Mouse (Mus musculus): ENCODE data around the gene Brsk1.

Brsk1 gene

DNA sequence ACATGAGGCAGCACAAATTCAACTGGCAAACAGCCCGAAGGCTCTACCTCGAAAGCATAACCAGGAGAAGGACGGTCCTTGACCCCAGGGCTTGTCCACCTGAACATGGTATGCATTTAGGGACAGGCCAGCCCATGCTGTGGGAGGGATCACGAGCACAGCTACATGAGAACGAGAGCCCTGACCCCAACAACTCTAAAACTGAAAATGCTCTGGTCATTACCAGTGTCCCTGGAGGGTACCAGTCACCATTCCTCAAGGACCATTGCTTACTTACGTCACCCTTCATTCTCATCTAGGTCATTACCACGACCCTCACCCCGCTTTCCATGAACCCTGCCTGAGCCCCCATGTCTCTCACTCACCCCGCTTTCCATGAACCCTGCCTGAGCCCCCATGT, 21.2 kb upstream of the Brsk1 start:
- no peak for DNase-seq (ENCODE audit: low spot score)

GRCm38 (mm10) chr7:4670655-4671255, 19.6 kb upstream of the Brsk1 start:
- DNase-seq (ENCODE audit: low spot score), result no peak

DNA sequence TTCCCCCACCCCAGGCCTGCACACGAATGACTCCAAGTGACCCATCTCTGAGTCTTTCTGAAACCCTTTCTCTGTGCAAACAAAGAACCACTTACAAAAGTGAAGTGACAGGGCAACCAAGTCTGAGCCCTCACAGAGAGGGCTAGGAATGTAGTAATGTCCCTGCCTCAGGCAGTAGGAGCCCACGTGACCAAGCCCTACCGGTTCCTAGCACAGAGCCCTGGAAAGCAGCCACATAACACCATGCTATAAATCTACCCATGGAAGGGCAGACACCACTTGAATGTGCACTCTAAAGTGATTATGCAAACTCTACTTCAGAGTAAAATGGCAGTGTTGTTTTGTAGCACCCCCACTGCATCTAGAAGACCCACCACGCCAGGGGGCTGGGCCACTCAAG, 18.4 kb upstream of the Brsk1 start:
- DNase-seq (ENCODE audit: low spot score), result no peak

- no peak for DNase-seq (ENCODE audit: low spot score)
These were observed 16.2 kb upstream of the Brsk1 start for GRCm38 (mm10) chr7:4674114-4674731.

GRCm38 (mm10) chr7:4675200-4675599, 15.2 kb upstream of the Brsk1 start:
- DNase-seq (ENCODE audit: low spot score), result no peak

DNA sequence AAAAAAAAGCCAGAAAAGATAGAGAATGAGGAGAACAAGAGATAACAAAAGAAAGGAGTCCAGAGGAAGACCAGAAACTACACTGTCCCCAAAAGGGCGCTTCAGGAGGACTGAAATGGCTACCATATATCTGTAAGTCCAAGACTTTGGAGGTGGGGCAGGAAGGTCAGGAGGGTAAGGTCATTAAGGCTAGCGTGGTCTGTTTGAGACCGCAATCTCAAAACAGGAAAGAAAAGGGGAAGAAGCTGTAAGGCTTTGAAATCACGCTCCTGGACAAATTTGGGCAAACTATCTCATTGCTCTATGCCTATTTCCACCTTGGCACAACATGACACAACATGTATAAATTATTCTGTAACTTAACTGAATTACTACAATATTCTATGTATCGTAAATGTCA, 7.1 kb upstream of the Brsk1 start:
- DNase-seq (ENCODE audit: low spot score), result no peak

GRCm38 (mm10) chr7:4684203-4684602, 6.2 kb upstream of the Brsk1 start:
- DNase-seq (ENCODE audit: low spot score), result no peak

DNA sequence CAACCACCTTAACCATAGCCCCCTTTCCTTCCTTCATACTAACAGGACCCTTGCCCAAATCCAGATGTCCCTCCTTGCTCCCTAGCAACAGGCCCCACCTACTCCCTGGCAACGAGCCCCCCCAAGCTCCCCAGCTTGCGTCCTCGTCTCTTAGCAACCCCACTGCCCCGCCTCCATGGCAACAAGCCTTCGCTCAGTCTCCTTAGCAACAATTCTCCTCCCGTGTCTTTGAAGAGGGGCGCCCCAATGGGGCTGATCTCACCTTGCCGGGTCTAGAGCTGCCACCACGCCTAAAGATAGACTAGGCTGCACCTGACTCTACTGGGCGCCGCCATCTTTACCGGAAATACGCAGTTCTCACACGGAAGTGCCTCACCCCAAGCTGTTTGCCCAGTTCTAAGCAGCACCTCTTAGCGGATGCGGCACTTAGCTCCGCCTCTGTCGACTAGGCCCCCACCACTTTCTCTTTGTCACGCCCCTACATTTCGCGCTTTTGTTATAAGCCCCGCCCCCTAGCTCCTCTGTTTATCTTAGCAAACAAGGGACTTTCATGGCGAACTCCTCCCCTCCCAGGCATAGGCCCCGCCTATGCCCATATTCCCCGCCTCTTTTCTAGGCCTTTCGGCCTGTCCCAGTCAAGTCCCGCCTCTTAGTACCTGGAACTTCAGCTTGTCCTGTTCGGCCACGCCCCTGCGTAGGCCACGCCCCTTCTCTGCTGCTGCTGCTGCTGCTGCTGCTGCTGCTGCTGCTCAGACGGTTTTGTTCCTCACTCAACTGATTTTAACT, 5.6 kb upstream of the Brsk1 start, which contains the start of gene Hspbp1:
Gene Hspbp1, minus strand, starts transcription at position 437 of the 786 bp plus-strand sequence.
- DNase-seq (ENCODE audit: low spot score), result peak; percentile 87

- no peak for DNase-seq (ENCODE audit: low spot score)
These were observed 698 bp downstream of the Brsk1 start for GRCm38 (mm10) chr7:4690951-4691653.

- no peak for DNase-seq (ENCODE audit: low spot score)
These were observed 2.6 kb downstream of the Brsk1 start for GRCm38 (mm10) chr7:4693004-4693403.

- DNase-seq (ENCODE audit: low spot score), result no peak
These were observed 11.9 kb downstream of the Brsk1 start for GRCm38 (mm10) chr7:4702334-4702733.

DNA sequence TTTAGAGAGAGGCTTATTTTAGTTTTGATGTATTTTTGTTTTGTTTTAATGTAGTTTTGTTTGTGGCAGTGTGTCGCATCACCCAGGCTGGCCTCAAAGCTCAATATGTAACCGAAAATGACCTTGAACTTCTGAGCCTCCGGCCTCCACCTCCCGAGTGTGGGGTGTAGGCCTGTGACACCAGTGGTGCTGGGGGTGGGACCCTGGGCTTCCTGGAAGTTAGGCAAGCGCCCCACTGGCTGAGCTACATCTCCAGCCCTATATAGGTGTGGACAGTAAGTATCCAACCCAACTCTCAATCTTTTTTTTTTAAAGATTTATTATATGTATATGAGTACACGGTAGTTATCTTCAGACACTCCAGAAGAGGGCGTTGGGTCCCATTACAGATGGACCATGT, 12.8 kb downstream of the Brsk1 start:
- no peak for DNase-seq (ENCODE audit: low spot score)

DNA sequence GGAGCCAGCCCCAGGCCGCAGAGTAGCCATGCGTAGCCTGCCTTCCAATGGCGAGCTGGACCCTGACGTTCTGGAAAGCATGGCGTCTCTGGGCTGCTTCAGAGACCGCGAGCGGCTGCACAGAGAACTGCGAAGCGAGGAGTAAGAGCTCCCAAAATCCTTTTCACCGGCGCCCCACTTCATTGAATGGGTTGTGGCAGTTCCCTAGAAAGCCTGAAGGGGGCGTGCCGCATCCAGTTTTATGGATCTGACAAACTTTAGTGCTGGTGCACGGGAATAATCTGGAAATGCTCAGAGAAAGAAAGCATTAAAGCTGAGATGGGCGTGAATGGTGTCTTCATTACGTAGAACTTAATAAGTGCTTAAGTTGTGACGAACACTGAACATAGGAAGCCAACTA, 14.7 kb downstream of the Brsk1 start:
- DNase-seq (ENCODE audit: low spot score), result peak; percentile 13

- DNase-seq (ENCODE audit: low spot score), result no peak
These were observed 22.2 kb downstream of the Brsk1 start for GRCm38 (mm10) chr7:4712594-4712993.

- no peak for DNase-seq (ENCODE audit: low spot score)
These were observed 26.6 kb downstream of the Brsk1 start for GRCm38 (mm10) chr7:4716955-4717354.

- no peak for DNase-seq (ENCODE audit: low spot score)
These were observed 28.9 kb downstream of the Brsk1 start for GRCm38 (mm10) chr7:4719276-4719675.

GRCm38 (mm10) chr7:4723508-4723907, 33.1 kb downstream of the Brsk1 start:
- no peak for DNase-seq (ENCODE audit: low spot score)

- DNase-seq (ENCODE audit: low spot score), result no peak
These were observed 34.0 kb downstream of the Brsk1 start for GRCm38 (mm10) chr7:4724359-4724758.

DNA sequence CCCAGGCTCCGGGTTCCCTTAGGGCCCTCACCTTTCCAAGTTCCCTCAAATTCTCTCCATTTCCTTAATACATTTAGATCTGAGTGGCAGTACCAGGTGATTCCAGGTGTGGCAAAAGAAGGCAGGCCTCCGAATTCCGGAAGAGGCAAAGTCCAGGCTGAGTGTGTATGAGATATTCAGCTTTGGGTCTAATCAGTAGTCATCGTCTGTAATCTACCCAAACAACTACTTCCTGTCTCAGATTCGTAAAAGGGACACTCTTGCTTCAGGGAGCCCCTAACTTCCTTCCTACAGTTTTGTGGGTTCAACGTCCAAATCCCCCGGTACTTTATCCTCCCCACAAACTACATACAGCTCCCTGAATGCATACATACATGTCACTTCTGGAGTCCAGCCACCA, 34.8 kb downstream of the Brsk1 start, which contains the start of gene Tmem150b:
Gene Tmem150b, minus strand, starts transcription at position 81 of the 400 bp plus-strand sequence.
- DNase-seq (ENCODE audit: low spot score), result no peak

GRCm38 (mm10) chr7:4731090-4731489, 40.7 kb downstream of the Brsk1 start:
- DNase-seq (ENCODE audit: low spot score), result no peak

DNA sequence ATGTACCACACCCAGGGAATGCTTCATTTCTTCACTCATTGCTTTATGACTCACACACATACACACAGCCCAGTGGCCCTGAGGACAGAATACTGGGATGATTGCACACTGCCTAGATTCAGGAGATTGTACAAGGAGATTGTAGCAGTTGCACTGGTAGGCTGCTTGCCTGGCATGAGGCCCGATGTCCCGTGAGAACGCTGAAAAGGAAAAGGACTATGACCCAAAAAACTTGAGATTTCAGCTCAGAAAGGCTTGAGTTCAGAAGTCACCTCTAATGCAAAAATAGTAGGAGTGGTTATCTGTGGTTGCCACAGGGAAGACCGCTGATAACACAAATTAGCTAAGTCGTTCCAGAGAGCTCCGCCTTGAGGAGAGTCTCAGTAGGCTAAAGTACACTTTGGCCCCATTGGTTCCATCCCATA, 42.6 kb downstream of the Brsk1 start:
- no peak for DNase-seq (ENCODE audit: low spot score)

DNA sequence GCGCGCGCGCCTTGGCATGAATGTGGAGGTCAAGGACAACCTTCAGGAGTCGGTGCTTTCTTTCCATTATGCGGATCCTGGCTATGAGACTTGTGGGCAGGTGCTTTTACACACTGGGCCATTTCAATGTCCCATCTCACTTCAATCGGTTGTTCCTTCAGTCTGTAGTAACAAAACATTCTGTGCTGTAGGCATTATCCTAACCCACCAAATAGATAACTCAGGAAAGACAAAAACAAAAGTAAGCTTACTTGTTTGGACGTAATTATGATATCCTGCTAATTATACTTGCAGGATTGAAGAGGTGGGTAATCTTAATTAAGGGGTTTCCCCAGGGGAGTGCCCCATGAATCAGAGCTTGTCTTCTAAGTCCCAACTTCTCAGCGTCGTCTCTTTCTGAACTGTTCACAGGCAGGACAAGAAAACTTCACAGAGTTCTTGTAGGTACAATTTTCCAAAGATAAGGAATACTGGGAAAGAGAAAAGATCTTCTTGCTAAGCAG, 48.7 kb downstream of the Brsk1 start:
- no peak for DNase-seq (ENCODE audit: low spot score)

Measured in urinary bladder, postnatal 25 days (tissue).